Mouse (Mus musculus) small intestine, adult 2 months (tissue): ENCODE results near the gene Abca12.

Source experiments
- CTCF ChIP-seq: fragments of 200-500 bp; IDR thresholded peaks from 2 replicates; pipeline ENCODE4 v1.5.1; 2012; ENCODE audit warnings: low read depth, mild to moderate bottlenecking, control low read depth, inconsistent platforms, low read length, moderate library complexity, mixed read lengths; ENCODE audit not compliant: insufficient replicate concordance, insufficient read length; ENCODE audit errors: extremely low read depth
- POLR2A ChIP-seq: fragments of 200-500 bp; IDR thresholded peaks from 2 replicates; pipeline ENCODE4 v1.6.1; 2012; ENCODE audit warnings: low read depth, mild to moderate bottlenecking, control low read depth, inconsistent platforms, low read length, moderate library complexity

DNA sequence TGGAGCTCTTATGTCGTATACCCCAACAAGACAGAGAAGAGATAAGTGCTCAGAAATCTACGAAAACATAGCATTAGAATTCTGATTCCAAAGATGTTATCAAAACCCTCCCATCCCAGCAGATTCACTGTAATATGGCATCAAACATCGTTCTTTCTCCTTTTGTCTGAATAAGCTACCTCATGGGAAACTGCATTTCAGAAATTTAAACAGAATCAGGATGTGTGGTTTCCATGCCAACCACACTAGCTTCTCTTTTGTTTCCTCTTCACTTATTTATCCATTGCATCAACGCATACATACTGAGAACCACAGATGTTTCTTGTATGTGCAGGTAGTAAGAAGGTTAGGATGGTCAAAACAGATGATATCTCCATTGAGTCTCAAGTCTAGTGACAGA, 175.1 kb downstream of the Abca12 start:
- TF ChIP-seq CTCF (no peak), POLR2A (no peak)
